Mouse (Mus musculus) lung, postnatal 0 days (tissue): Measurements from ENCODE around the gene Trappc10.

Experiments
- CTCF ChIP-seq: IDR thresholded peaks from 2 replicates; pipeline ENCODE4 v1.5.1; 2016; ENCODE audit warnings: antibody characterized with exemption, mild to moderate bottlenecking
- EP300 ChIP-seq: IDR thresholded peaks from 2 replicates; pipeline ENCODE4 v1.6.1; 2016; ENCODE audit warnings: antibody characterized with exemption, mild to moderate bottlenecking, control low read depth

- TF ChIP-seq EP300 = no peak
- peak; percentile 21; the same call in 1 of the 2 replicates for TF ChIP-seq CTCF
Measured at GRCm38 (mm10) chr10:78184531-78185380, 59.7 kb downstream of the Trappc10 start, which contains the start of gene Pwp2.
